Mouse (Mus musculus) right cerebral cortex, postnatal 10 days (tissue): Measurements from ENCODE around the gene Mcat.
"Not testable (repeated sequence)": the region's sequence is repeated elsewhere in the genome, so short reads cannot be mapped to it uniquely, and the experiment has no call there.

Experiments used
- DNase-seq, 2 experiments: peaks; one replicate each; pipeline ENCODE4 v3.0.0; 2021; ENCODE audit warnings: low spot score in 2 of 2

Mcat gene

GRCm38 (mm10) chr15:83510805-83511405, 52.7 kb downstream of the Mcat start, which contains the start of gene Ttll1:
TSS of gene Ttll1 (minus strand) at chr15:83510893.
- DNase-seq = peak; percentile 96 to 97

GRCm38 (mm10) chr15:83509950-83510804, 53.4 kb downstream of the Mcat start:
- DNase-seq = no peak

GRCm38 (mm10) chr15:83501483-83501882, 62.1 kb downstream of the Mcat start:
- not testable (repeated sequence) for DNase-seq

GRCm38 (mm10) chr15:83500352-83500751, 63.2 kb downstream of the Mcat start:
- DNase-seq = no peak

GRCm38 (mm10) chr15:83499211-83499755, 64.3 kb downstream of the Mcat start:
- no peak for DNase-seq

GRCm38 (mm10) chr15:83497299-83497698, 66.3 kb downstream of the Mcat start:
- no peak for DNase-seq
